Mouse (Mus musculus) myocyte (in vitro differentiated cells): ENCODE results near the gene Rnf115.

Source experiments
- CEBPB ChIP-seq: IDR thresholded peaks from 2 replicates; pipeline ENCODE4 v1.6.1; 2011; ENCODE audit warnings: mild to moderate bottlenecking, moderate library complexity; ENCODE audit not compliant: poor library complexity, insufficient read depth, severe bottlenecking
- POLR2A ChIP-seq: IDR thresholded peaks from one replicate; pipeline ENCODE4 v1.6.1; 2011; ENCODE audit warnings: low read depth, mild to moderate bottlenecking, control low read depth, moderate library complexity; ENCODE audit not compliant: insufficient read length

DNA sequence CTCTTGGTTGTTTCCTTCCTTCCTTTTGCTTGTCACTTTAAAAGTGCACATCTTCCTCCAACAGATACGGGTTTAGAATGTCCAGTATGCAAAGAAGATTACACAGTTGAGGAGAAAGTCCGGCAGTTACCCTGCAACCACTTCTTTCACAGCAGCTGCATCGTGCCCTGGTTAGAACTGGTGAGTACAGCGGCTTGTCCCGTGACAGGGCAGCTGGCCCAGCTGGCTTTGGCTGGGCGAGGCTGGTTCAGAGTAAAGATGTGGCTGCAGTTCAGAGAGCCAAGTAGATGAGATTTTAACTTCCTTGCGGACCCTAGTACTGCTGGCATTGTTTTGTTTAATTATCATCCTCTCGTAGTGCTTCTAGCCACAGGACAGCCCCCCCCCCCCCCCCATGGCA, 61.0 kb downstream of the Rnf115 start:
- TF ChIP-seq POLR2A (no peak), CEBPB (no peak)
